Mouse (Mus musculus): Measurements from ENCODE around the gene Zyg11b. TPM values are rescaled to one million over a fixed set of nuclear protein-coding genes. Genes with fewer than 3 reads are reported as not detected.

Gene Zyg11b
- total RNA-seq, 4 experiments from 2014 or later: 38.1 to 41.9 (median 40.5) TPM

DNA sequence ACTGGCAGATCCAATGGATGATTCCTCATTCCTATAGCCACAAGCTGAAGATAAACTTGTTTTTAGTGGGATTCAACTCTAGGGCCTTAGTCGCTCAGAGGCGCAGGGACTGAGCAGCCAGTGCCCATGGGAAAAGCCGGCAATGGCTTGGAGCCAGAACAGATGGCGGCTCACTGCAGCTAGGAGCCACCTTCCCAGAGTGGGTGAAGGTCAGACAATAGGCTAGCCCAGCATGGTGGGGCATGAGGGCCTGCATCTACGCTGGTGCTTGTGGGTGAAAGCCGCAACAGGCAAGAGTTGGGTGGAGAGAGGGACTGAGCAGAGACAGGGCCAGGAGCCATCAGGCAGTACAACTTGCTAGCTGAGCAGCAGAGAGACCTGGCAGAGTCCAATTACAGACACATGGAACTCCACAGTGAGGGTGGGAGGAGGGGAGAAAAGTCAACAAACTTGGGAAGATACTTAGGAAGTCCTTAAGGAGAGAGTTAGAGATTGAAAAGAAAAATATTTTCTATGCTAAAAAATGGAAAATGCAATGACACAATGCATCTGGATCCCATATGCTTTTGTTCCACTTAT lies 104.5 kb downstream of the Zyg11b start:
- no peak for DNase-seq (ENCODE audit: low spot score)

DNA sequence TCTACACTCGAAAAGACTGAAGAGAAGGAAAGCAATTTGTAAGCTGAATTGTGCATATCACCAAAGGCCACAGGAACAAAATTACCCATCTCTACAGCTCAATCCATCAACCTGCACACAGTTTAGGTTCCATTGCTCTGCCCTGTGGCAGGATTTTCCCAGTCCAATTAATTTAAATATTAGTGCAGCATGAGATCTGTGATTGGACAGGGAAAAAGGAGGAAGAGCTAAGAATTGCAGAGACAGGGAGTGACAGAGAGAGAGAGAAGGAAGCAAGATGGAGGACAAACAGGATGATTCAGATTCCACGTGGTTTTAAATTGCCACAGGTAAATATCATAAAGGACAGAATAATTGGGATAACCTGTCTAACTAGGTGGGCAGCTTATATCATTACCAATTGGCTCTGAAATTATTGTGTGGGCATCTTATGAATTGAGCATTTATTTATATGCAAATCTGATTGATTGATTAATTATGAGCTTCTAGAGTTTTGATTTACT lies 108.0 kb downstream of the Zyg11b start:
- DNase-seq (ENCODE audit: low spot score): no peak

DNA sequence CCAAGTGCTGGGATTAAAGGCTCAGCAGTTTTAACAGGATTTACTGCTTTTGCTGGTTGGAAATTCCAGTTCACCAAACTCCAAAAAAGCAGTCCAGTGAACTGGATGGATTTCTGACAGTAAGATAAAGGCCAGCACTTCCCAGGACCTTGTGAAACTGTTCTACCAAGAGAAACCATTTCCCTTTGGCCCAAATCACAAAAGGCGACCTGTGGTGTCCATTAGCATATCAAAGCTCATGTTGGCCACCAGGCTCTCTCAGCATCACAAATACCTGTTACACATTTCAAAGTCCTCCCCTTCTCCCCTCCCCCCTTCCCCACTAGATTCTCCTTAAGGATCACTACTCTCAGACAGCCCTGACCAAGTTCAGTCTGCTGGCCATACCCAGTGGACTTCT lies 118.6 kb downstream of the Zyg11b start:
- DNase-seq (ENCODE audit: low spot score): no peak

Other genes with a start within 250 kb of the Zyg11b start
- gene Podn, start 204.7 kb downstream of the Zyg11b start, total RNA-seq (2022): 10 to 100 TPM; 16.0 to 26.0 (median 19.9) TPM
- gene Scp2, start 156.1 kb downstream of the Zyg11b start, total RNA-seq (2022): 100 to 1,000 TPM; 348 to 427 (median 386) TPM
- gene Echdc2, start 135.7 kb downstream of the Zyg11b start, total RNA-seq (2022): 10 to 100 TPM; 33.6 to 45.8 (median 37.9) TPM
- gene Zyg11a, start 83.0 kb downstream of the Zyg11b start, total RNA-seq (2022): under 1 TPM in 2 of 4 experiments, not detected in 2; 0.13 to 0.20 TPM
- 10 to 100 TPM; 31.0 to 45.6 (median 36.2) TPM for gene Coa7, start 27.0 kb upstream of the Zyg11b start, total RNA-seq (2022)
- not detected for gene Shisal2a, start 82.3 kb upstream of the Zyg11b start, total RNA-seq (2022)
- 1 to 10 TPM; 4.4 to 9.5 (median 6.3) TPM for gene Gpx7, start 105.9 kb upstream of the Zyg11b start, total RNA-seq (2022)
- gene Tut4, start 158.3 kb upstream of the Zyg11b start, total RNA-seq (2022): 10 to 100 TPM; 14.6 to 25.2 (median 18.6) TPM